Mouse (Mus musculus) heart, embryonic 12.5 days (tissue): Measurements from ENCODE around the gene Prdm1. TPM values are rescaled to one million over a fixed set of nuclear protein-coding genes. Genes with fewer than 3 reads are reported as not detected.

Experiments used
- ATAC-seq: fragments of 200-750 bp; cut with Nextera tagmentation; 2 replicates; pipeline ENCODE4 v1.8.0; 2017; ENCODE audit warnings: moderate TSS enrichment, moderate library complexity; ENCODE audit not compliant: insufficient number of reproducible peaks, low FRiP score
- H3K27ac ChIP-seq: fragments of 300-500 bp; sonication (generic); 2 replicates; pipeline ENCODE4 v1.5.1; 2016; ENCODE audit warnings: mild to moderate bottlenecking, moderate library complexity; ENCODE audit not compliant: poor library complexity, severe bottlenecking
- H3K27me3 ChIP-seq: fragments of 300-500 bp; sonication (generic); replicated peaks from 2 replicates; pipeline ENCODE4 v1.6.1; 2016; ENCODE audit warnings: mild to moderate bottlenecking, moderate library complexity
- H3K36me3 ChIP-seq: fragments of 300-500 bp; sonication (generic); 2 replicates; pipeline ENCODE4 v1.6.1; 2016; ENCODE audit warnings: mild to moderate bottlenecking, moderate library complexity
- H3K4me1 ChIP-seq: fragments of 300-500 bp; sonication (generic); replicated peaks from 2 replicates; pipeline ENCODE4 v1.6.1; 2016; ENCODE audit warnings: mild to moderate bottlenecking
- H3K4me2 ChIP-seq: fragments of 300-500 bp; sonication (generic); 2 replicates; pipeline ENCODE4 v1.6.1; 2016; ENCODE audit warnings: mild to moderate bottlenecking, moderate library complexity
- H3K4me3 ChIP-seq: fragments of 300-500 bp; sonication (generic); 2 replicates; pipeline ENCODE4 v1.5.1; 2016; ENCODE audit warnings: mild to moderate bottlenecking
- H3K9ac ChIP-seq: fragments of 300-500 bp; sonication (generic); 2 replicates; pipeline ENCODE4 v1.6.1; 2016; ENCODE audit warnings: mild to moderate bottlenecking, moderate library complexity
- H3K9me3 ChIP-seq: fragments of 300-500 bp; sonication (generic); replicated peaks from 2 replicates; pipeline ENCODE4 v1.6.1; 2016; ENCODE audit warnings: mild to moderate bottlenecking, moderate library complexity
- WGBS: fragments of 180-500 bp; shearing (Covaris S2); methylation state at CpG from one replicate; pipeline ENCODE4 v1.1.7; 2016; 5-methylcytosine and 5-hydroxymethylcytosine counted together
- polyA plus RNA-seq: library from polyadenylated mRNA; unstranded; fragments of >200 nt; fragmentation: Nextera tagmentation; extraction: Ambion mirVana; gene quantifications from 2 replicates; pipeline ENCODE4 v1.2.1, GENCODE M21; 2016

Gene Prdm1
- polyA plus RNA-seq, 1 experiment from 2014 or later, result 0.23 TPM

- Histone ChIP-seq H3K4me2 (no peak overlapping the region), H3K27ac (no peak overlapping the region), H3K36me3 (no peaks in the 10 kb centered on the region), H3K9me3 (no peaks in the 10 kb centered on the region), H3K4me1 (peaks cover 14% of the 10 kb centered on the region; the same call in 1 of the 2 replicates), H3K9ac (no peak overlapping the region), H3K4me3 (no peak overlapping the region), H3K27me3 (peaks cover 31% of the 10 kb centered on the region)
- no peak for ATAC-seq
- 63% methylated on average over 4 of the region's 4 CpGs for WGBS
These were observed 73.5 kb downstream of the Prdm1 start for GRCm38 (mm10) chr10:44454753-44455152.

DNA sequence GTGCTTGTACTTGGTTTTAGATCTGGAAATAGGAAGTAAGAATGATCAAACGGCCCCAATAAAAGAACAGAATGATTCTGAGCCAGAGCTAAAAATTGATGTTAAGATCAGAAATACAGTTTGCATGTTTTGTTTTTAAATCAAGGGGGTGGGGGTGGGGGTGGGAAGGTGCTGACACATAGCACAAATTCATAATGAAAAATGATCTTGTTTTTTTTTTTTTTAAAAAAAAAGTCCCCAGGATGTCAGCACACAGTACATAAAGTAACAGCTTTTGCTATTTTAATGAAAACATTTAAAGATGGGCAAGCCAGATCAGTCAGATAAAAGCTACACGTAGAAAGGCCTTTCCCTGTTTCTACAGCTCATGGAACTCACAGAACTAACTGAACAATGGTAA lies 74.2 kb downstream of the Prdm1 start:
- H3K4me1 ChIP-seq, result peaks cover 8% of the 10 kb centered on the region; the same call in 1 of the 2 replicates
- ATAC-seq, result no peak
- peaks cover 31% of the 10 kb centered on the region for H3K27me3 ChIP-seq
- H3K4me3 ChIP-seq, result no peak overlapping the region
- H3K9ac ChIP-seq, result no peak overlapping the region
- no peaks in the 10 kb centered on the region for H3K36me3 ChIP-seq
- 52% methylated on average over 2 of the region's 2 CpGs for WGBS
- H3K4me2 ChIP-seq, result no peak overlapping the region
- no peak overlapping the region for H3K27ac ChIP-seq
- no peaks in the 10 kb centered on the region for H3K9me3 ChIP-seq

- no peak for ATAC-seq
- H3K36me3 ChIP-seq, result no peaks in the 10 kb centered on the region
- H3K4me2 ChIP-seq, result no peak overlapping the region
- no peak overlapping the region for H3K27ac ChIP-seq
- H3K4me3 ChIP-seq, result no peak overlapping the region
- H3K4me1 ChIP-seq, result peaks cover 6% of the 10 kb centered on the region; the same call in 1 of the 2 replicates
- WGBS, result 88% methylated on average over 2 of the region's 2 CpGs
- H3K9ac ChIP-seq, result no peak overlapping the region
- H3K9me3 ChIP-seq, result no peaks in the 10 kb centered on the region
- H3K27me3 ChIP-seq, result peaks cover 29% of the 10 kb centered on the region
These were observed 77.5 kb downstream of the Prdm1 start for GRCm38 (mm10) chr10:44450835-44451234.

GRCm38 (mm10) chr10:44450108-44450507 lies 78.2 kb downstream of the Prdm1 start:
- peaks cover 25% of the 10 kb centered on the region for H3K27me3 ChIP-seq
- no peak overlapping the region for H3K4me3 ChIP-seq
- H3K4me2 ChIP-seq, result no peak overlapping the region
- no peaks in the 10 kb centered on the region for H3K36me3 ChIP-seq
- no peak overlapping the region for H3K27ac ChIP-seq
- 74% methylated on average over 13 of the region's 13 CpGs for WGBS
- H3K4me1 ChIP-seq, result peaks cover 6% of the 10 kb centered on the region; the same call in 1 of the 2 replicates
- no peak overlapping the region for H3K9ac ChIP-seq
- ATAC-seq, result no peak
- H3K9me3 ChIP-seq, result no peaks in the 10 kb centered on the region

DNA sequence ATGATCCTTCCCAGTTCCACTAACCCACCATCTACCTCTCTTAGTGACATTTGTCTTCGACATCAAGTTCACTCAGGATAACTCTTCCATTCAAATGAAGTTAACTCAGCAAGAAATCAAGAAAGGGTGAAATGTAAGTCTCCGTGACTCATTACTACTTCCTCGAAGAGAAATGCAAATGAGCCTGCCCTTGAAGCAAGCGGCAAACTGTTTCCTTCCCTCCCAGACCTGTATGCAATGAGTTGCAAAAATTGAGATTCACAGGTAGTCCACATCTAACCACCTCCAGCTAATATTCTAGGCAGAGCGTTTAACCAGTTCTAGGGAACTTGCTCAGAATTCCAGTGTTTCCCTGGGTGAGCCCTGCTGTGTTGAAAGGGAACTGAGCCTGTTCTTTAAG lies 78.6 kb downstream of the Prdm1 start:
- no peak for ATAC-seq
- H3K9me3 ChIP-seq, result no peaks in the 10 kb centered on the region
- no peak overlapping the region for H3K27ac ChIP-seq
- no peak overlapping the region for H3K9ac ChIP-seq
- H3K4me2 ChIP-seq, result no peak overlapping the region
- H3K4me1 ChIP-seq, result peaks cover 6% of the 10 kb centered on the region; the same call in 1 of the 2 replicates
- H3K4me3 ChIP-seq, result no peak overlapping the region
- peaks cover 25% of the 10 kb centered on the region for H3K27me3 ChIP-seq
- 69% methylated on average over 5 of the region's 5 CpGs for WGBS
- no peaks in the 10 kb centered on the region for H3K36me3 ChIP-seq

- Histone ChIP-seq H3K9ac (no peak overlapping the region), H3K27me3 (peaks cover 20% of the 10 kb centered on the region), H3K4me3 (no peak overlapping the region), H3K27ac (no peak overlapping the region), H3K36me3 (no peaks in the 10 kb centered on the region), H3K4me1 (peaks cover 15% of the 10 kb centered on the region), H3K9me3 (no peaks in the 10 kb centered on the region), H3K4me2 (peak overlapping the region; percentile 38)
- ATAC-seq, result no peak
- WGBS, result 35% methylated on average over 12 of the region's 12 CpGs
These were observed 80.1 kb downstream of the Prdm1 start for GRCm38 (mm10) chr10:44448165-44448564.

GRCm38 (mm10) chr10:44447406-44448139 lies 80.7 kb downstream of the Prdm1 start:
- no peak overlapping the region for H3K27ac ChIP-seq
- H3K27me3 ChIP-seq, result peaks cover 14% of the 10 kb centered on the region
- no peak overlapping the region for H3K9ac ChIP-seq
- no peak for ATAC-seq
- H3K4me1 ChIP-seq, result peaks cover 21% of the 10 kb centered on the region
- H3K4me3 ChIP-seq, result no peak overlapping the region
- peak overlapping the region; percentile 38 for H3K4me2 ChIP-seq
- 80% methylated on average over 14 of the region's 14 CpGs for WGBS
- H3K36me3 ChIP-seq, result no peaks in the 10 kb centered on the region
- H3K9me3 ChIP-seq, result no peaks in the 10 kb centered on the region

- no peak overlapping the region for H3K27ac ChIP-seq
- H3K4me1 ChIP-seq, result peaks cover 22% of the 10 kb centered on the region
- ATAC-seq, result no peak
- no peak overlapping the region for H3K9ac ChIP-seq
- no peak overlapping the region for H3K4me3 ChIP-seq
- H3K36me3 ChIP-seq, result no peaks in the 10 kb centered on the region
- H3K27me3 ChIP-seq, result peaks cover 14% of the 10 kb centered on the region
- H3K4me2 ChIP-seq, result no peak overlapping the region
- WGBS, result 85% methylated on average over 10 of the region's 10 CpGs
- H3K9me3 ChIP-seq, result no peaks in the 10 kb centered on the region
These were observed 81.3 kb downstream of the Prdm1 start for GRCm38 (mm10) chr10:44447001-44447400.

GRCm38 (mm10) chr10:44444415-44444814 lies 83.9 kb downstream of the Prdm1 start:
- Histone ChIP-seq H3K9me3 (no peaks in the 10 kb centered on the region), H3K4me1 (peaks cover 22% of the 10 kb centered on the region), H3K36me3 (no peaks in the 10 kb centered on the region), H3K27ac (no peak overlapping the region), H3K27me3 (peaks cover 21% of the 10 kb centered on the region), H3K4me2 (no peak overlapping the region), H3K4me3 (no peak overlapping the region), H3K9ac (no peak overlapping the region)
- 55% methylated on average over 4 of the region's 4 CpGs for WGBS
- no peak for ATAC-seq

DNA sequence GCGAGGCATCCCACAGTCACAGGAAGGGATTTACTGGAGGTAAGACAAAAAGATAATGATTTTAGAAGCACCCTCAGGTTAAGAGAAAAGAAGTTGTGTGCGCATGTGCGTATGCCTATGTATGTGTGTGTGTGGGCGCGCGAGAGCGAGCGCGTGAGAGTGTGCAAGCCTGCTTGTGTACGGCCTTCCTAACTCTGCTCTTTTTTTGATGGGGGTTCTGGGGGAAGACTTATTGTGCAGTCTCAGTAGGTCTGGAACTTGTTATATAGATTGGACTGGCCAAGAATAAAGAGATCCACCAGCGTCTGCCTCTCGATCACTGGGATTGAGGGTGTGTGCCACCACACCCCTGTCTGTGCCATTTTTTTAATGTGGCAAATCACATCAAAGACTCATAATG lies 84.6 kb downstream of the Prdm1 start:
- H3K27ac ChIP-seq, result no peak overlapping the region
- H3K4me3 ChIP-seq, result no peak overlapping the region
- no peaks in the 10 kb centered on the region for H3K9me3 ChIP-seq
- no peak for ATAC-seq
- 22% methylated on average over 12 of the region's 12 CpGs for WGBS
- peaks cover 22% of the 10 kb centered on the region for H3K4me1 ChIP-seq
- H3K9ac ChIP-seq, result no peak overlapping the region
- H3K36me3 ChIP-seq, result no peaks in the 10 kb centered on the region
- peak overlapping the region; percentile 50 for H3K4me2 ChIP-seq
- H3K27me3 ChIP-seq, result peaks cover 21% of the 10 kb centered on the region

- Histone ChIP-seq H3K27me3 (peaks cover 13% of the 10 kb centered on the region), H3K9me3 (no peaks in the 10 kb centered on the region), H3K36me3 (no peaks in the 10 kb centered on the region), H3K4me1 (peaks cover 16% of the 10 kb centered on the region), H3K27ac (no peak overlapping the region), H3K4me3 (no peak overlapping the region), H3K4me2 (no peak overlapping the region), H3K9ac (no peak overlapping the region)
- WGBS, result 85% methylated on average over 11 of the region's 11 CpGs
- no peak for ATAC-seq
These were observed 88.6 kb downstream of the Prdm1 start for GRCm38 (mm10) chr10:44439732-44440131.

DNA sequence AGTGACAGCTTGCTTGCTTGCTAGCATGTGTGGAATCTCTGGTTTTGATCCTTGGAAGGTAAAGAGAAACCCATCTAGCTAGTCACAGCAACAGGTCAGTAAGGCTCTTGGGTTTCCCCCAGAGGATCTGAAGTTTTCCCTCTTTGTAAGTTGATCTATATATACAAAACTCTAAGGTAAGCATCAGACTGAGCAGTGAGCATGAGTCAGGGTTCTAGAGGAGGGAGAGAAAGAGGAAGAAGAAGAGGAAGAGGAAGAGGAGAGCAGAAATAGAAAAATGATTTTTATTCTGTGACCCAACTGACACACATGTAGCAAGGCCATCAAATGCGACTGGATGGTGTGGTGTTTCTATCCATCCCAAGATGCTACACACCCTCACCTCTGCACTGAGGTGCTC lies 90.7 kb downstream of the Prdm1 start:
- H3K4me2 ChIP-seq, result no peak overlapping the region
- no peak for ATAC-seq
- peaks cover 13% of the 10 kb centered on the region for H3K27me3 ChIP-seq
- H3K4me1 ChIP-seq, result peaks cover 1% of the 10 kb centered on the region; the same call in 1 of the 2 replicates
- no peaks in the 10 kb centered on the region for H3K36me3 ChIP-seq
- WGBS, result 75% methylated on average over 1 of the region's 1 CpGs
- no peak overlapping the region for H3K9ac ChIP-seq
- no peaks in the 10 kb centered on the region for H3K9me3 ChIP-seq
- no peak overlapping the region for H3K4me3 ChIP-seq
- H3K27ac ChIP-seq, result no peak overlapping the region
